Mouse (Mus musculus) inflammation-experienced regulatory T-cells, adult 16 weeks (primary cell): Measurements from ENCODE around the gene Gsg1. TPM values are rescaled to one million over a fixed set of nuclear protein-coding genes. Genes with fewer than 3 reads are reported as not detected.

ENCODE experiments used
- polyA plus RNA-seq: library from polyadenylated mRNA; unstranded; fragments of 100-300 nt; shearing (Covaris generic); gene quantifications from one replicate; pipeline ENCODE4 v1.2.1, GENCODE M21; 2017

Gsg1 gene
- polyA plus RNA-seq = not detected

GRCm38 (mm10) chr6:135254153-135254552 lies at the start of gene Gsg1:
Gene Gsg1, minus strand, starts transcription at chr6:135254351.

DNA sequence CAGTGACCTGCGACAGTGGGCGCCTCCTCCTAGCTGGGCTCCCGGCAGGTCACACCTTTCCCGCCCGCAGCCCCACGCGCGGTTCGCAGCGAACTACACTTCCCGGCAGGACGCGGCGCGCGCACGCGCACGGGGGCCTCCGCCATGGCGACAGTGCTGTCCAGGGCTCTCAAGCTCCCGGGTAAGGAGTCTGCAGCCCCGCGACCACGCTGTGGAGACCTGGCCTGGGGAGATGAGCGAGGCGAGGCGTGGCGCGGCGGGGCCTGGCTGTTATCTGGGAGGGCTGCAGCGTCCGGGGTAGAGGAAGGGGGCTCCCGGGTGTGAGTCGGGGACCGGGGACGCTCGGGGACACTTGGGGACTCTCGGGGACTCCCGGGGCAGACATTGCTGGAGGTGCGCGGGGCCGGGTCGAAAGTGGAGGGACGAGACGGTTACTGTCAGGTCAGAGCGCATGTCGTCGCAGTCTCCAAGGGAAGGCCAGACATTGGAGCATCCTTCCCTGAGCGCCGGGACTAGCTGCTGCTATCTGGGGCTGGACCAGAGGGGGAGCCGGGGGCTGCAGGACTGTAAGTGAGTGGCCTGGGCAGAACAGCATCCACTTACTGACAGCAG lies 56.1 kb downstream of the Gsg1 start, which contains the start of the genes Fam234b and Hebp1:
Fam234b (plus strand) TSS at position 57 of the 612 bp plus-strand sequence.
Hebp1 (minus strand) TSS at position 102 of the 612 bp plus-strand sequence.

Other genes with a start within 250 kb of the Gsg1 start
- gene Ddx47, start 242.7 kb downstream of the Gsg1 start, polyA plus RNA-seq = 168 TPM
- gene Gprc5a, start 188.7 kb downstream of the Gsg1 start, polyA plus RNA-seq = 0.83 TPM
- gene Gprc5d, start 136.1 kb downstream of the Gsg1 start, polyA plus RNA-seq = not detected
- 23.6 TPM for gene Fam234b, start 56.4 kb downstream of the Gsg1 start, polyA plus RNA-seq
- gene Hebp1, start 56.3 kb downstream of the Gsg1 start, polyA plus RNA-seq = 0.65 TPM
- not detected for gene Pbp2, start 56.1 kb upstream of the Gsg1 start, polyA plus RNA-seq
- gene Emp1, start 108.2 kb upstream of the Gsg1 start, polyA plus RNA-seq = 1.5 TPM